Mouse (Mus musculus) bone marrow macrophage, adult 2 months (primary cell): ENCODE data around the gene Kmt5c.

Experiments
- CTCF ChIP-seq: IDR thresholded peaks from 2 replicates; pipeline ENCODE4 v1.5.1; 2012; ENCODE audit warnings: low read depth, mild to moderate bottlenecking, low read length, moderate library complexity
- POLR2A ChIP-seq: IDR thresholded peaks from 2 replicates; pipeline ENCODE4 v1.6.1; 2012; ENCODE audit warnings: mild to moderate bottlenecking, low read depth, low read length, borderline replicate concordance

DNA sequence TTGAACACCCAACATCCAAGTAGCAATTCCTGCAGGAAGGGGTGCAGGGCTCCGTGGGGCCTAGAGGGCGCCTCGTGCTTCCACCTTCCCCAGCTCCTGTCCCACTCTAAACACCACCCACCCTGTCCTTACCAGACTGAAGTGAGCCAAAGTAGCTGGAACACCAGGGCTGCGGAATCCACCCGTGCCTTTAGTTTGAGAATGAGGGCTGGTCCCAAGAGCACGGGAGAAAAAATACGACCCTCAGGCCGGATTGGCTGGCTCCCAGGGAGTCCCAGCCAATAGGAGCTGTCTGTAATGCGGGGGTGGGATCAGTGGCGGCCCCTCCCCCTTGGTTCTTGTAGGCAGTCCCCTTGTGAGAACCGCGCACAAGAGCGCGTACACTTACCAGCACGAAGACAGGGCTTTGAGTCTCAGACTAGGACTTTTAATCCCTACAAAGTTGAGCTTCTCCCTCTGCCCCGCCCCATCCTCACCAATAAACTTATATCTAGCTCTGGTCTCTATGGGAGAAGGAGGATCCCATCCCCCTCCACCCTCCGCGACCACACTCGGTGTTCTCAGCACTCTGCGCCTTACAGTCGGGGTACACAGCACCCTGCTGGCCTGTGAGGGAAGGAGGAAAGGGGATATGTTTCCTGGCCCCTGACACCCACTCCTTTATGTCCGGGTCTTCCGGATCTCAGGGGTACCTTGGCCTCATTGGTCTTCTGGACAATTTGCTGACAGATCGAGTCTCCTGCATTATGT, 13.1 kb downstream of the Kmt5c start, which contains the start of gene Cox6b2:
- TF ChIP-seq CTCF = no peak
- no peak for TF ChIP-seq POLR2A
